Comparison of ENCODE assay signal across 8 mouse cellular contexts in the genomic region with DNA sequence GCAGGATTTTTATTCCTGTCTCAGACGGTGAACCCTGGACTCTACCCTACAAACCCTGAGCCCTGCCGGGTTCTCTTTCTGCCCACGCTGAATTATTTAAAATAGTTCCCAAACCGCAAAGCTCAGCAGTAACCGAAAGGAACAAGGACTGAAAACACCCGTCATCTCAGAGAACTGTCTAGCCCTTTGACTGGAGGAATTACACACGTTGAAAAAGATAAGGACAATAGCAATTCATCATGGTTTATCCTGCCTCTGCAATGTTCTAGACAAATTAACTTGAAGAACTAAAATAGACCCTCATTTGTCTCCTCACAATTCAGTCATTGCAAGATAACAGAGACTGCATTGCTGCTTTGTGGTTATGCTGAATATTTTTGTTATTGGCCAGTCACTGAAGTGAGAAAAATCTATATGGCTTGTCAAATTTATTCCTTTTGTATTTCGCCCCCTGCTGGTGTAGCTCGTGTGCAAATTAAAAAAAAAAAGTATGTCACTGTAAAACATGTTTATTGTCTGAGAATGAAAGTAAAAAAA. TPM values are rescaled to one million over a fixed set of nuclear protein-coding genes. Genes with fewer than 3 reads are reported as not detected.
A peak's percentile ranks its signal among the peaks of the same experiment; 100 is the strongest.
DNase-seq lines count a peak whose midpoint lies in the region; ATAC-seq and TF ChIP-seq lines count a peak whose summit lies in the region.

No protein-coding gene starts in this region.

- H3K27me3 ChIP-seq in forebrain, postnatal 0 days (ENCODE audit: insufficient read depth, low read length) = no peaks in the 10 kb centered on the region
- no peaks in the 10 kb centered on the region for H3K27me3 ChIP-seq in hindbrain, postnatal 0 days (ENCODE audit: insufficient read depth, low read length)

- peaks cover 34% of the 10 kb centered on the region for H3K79me2 ChIP-seq in macrophage (ENCODE audit: inconsistent target)

- H3K4me1 ChIP-seq in forebrain, postnatal 0 days (ENCODE audit: insufficient read depth) = no peaks in the 10 kb centered on the region
- H3K4me1 ChIP-seq in hindbrain, postnatal 0 days (ENCODE audit: insufficient read depth, low read length) = no peaks in the 10 kb centered on the region

- DNase-seq in cerebellum, adult 11 months = peak; percentile 56
- peak; percentile 71 for DNase-seq in cerebellum, adult 8-10 months
- peak; percentile 89 for DNase-seq in forebrain, postnatal 0 days
- peak; percentile 89 for DNase-seq in hindbrain, postnatal 0 days (ENCODE audit: low spot score)
- peak; percentile 54 to 64 for DNase-seq in left cerebral cortex, adult 18-20 months (ENCODE audit: low spot score in 2 of 2)
- peak; percentile 42 for DNase-seq in right cerebral cortex, postnatal 14 days

- peak overlapping the region; percentile 85 for H3K4me2 ChIP-seq in forebrain, postnatal 0 days (ENCODE audit: low read depth)
- H3K4me2 ChIP-seq in hindbrain, postnatal 0 days (ENCODE audit: low read depth, low read length) = peak overlapping the region; percentile 92

- no peaks in the 10 kb centered on the region for H3K36me3 ChIP-seq in forebrain, postnatal 0 days (ENCODE audit: insufficient read depth)
- H3K36me3 ChIP-seq in hindbrain, postnatal 0 days (ENCODE audit: insufficient read depth, low read length) = no peaks in the 10 kb centered on the region
- H3K36me3 ChIP-seq in macrophage (ENCODE audit: inconsistent target) = peaks cover 5% of the 10 kb centered on the region; the same call in 1 of the 2 replicates

- peak overlapping the region; percentile 97 for H3K4me3 ChIP-seq in forebrain, postnatal 0 days (ENCODE audit: low read depth, low read length)
- peak overlapping the region; percentile 98 for H3K4me3 ChIP-seq in hindbrain, postnatal 0 days (ENCODE audit: low read length)
- peak overlapping the region; percentile 38 for H3K4me3 ChIP-seq in macrophage (ENCODE audit: inconsistent target)

- peak overlapping the region; percentile 88 for H3K27ac ChIP-seq in forebrain, postnatal 0 days (ENCODE audit: low read depth, low read length)
- H3K27ac ChIP-seq in hindbrain, postnatal 0 days = peak overlapping the region; percentile 96
- H3K27ac ChIP-seq in macrophage = peak overlapping the region; percentile 97

- no peak for ATAC-seq in cerebellum, adult (ENCODE audit: insufficient number of reproducible peaks, low FRiP score, low TSS enrichment)
- ATAC-seq in forebrain, postnatal 0 days = no peak
- no peak for ATAC-seq in hindbrain, postnatal 0 days

- H3K9ac ChIP-seq in forebrain, postnatal 0 days = peak overlapping the region; percentile 88
- H3K9ac ChIP-seq in hindbrain, postnatal 0 days (replicated peaks; ENCODE audit: low read length) = peak overlapping the region; percentile 88

- no peaks in the 10 kb centered on the region for H3K9me3 ChIP-seq in forebrain, postnatal 0 days (ENCODE audit: low read length)
- H3K9me3 ChIP-seq in hindbrain, postnatal 0 days (ENCODE audit: low read length) = no peaks in the 10 kb centered on the region

- WGBS in forebrain, postnatal 0 days = 0% methylated on average over 9 of the region's 9 CpGs
- under 1% methylated on average over 9 of the region's 9 CpGs for WGBS in hindbrain, postnatal 0 days
- 0% methylated on average over 9 of the region's 9 CpGs for whole genome bisulfite sequencing in macrophage (ENCODE audit: missing documents)

- TF ChIP-seq CTCF in forebrain, postnatal 0 days (IDR thresholded peaks at IDR 0.05; ENCODE audit: low read depth) = peak; percentile 76
- TF ChIP-seq CTCF in hindbrain, postnatal 0 days (IDR thresholded peaks at IDR 0.05; ENCODE audit: low read depth) = peak; percentile 71

RNA-seq across cellular contexts. Expression of a gene that starts 1.0 kb away (rescaled TPM):
- 52.9 and 73.9 TPM in 2 replicates for total RNA-seq in forebrain, postnatal 0 days (2014; rRNA removed)
- 17.3 and 24.2 TPM in 2 replicates for polyA plus RNA-seq in forebrain, postnatal 0 days (2015; fragmentation: Nextera tagmentation; extraction: Ambion mirVana)
- total RNA-seq in hindbrain, postnatal 0 days (2014; rRNA removed) = 40.6 and 41.4 TPM in 2 replicates
- 22.8 and 22.9 TPM in 2 replicates for polyA plus RNA-seq in hindbrain, postnatal 0 days (2015; fragmentation: Nextera tagmentation; extraction: Ambion mirVana)
- 10 to 100 TPM; 92.4 to 98.5 TPM for total RNA-seq in left cerebral cortex, adult 18-20 months (2021)
- total RNA-seq in macrophage (2018; cell fraction: chromatin; rRNA removed) = 100 to 1,000 TPM; 199 to 476 (median 357) TPM
- total RNA-seq in macrophage (2018; cell fraction: cytosol; rRNA removed) = 100 to 1,000 TPM in 12 of 26 experiments, 10 to 100 TPM in 14; 65.1 to 130 (median 93.2) TPM
- 100 to 1,000 TPM; 149 to 347 (median 242) TPM for total RNA-seq in macrophage (2018; cell fraction: nucleus; rRNA removed)
- 44.1 to 131 TPM (median 73.3 TPM) in 3 replicates for polyA plus RNA-seq in macrophage (2018)

Comparison
In these comparisons a context has a peak if more than half of its experiments do, and no peak if none do; other contexts are left out.
1. H3K4me3 ChIP-seq: peak in every context shown above with its lines; median percentile 98 in hindbrain, postnatal 0 days; 97 in forebrain, postnatal 0 days; 38 in macrophage.